Mouse (Mus musculus): ENCODE data around the gene Pknox2. TPM values are rescaled to one million over a fixed set of nuclear protein-coding genes. Genes with fewer than 3 reads are reported as not detected.

The Pknox2 gene
- polyA plus RNA-seq, 2 experiments from 2014 or later, result not detected

- no peak for ATAC-seq
Measured at GRCm38 (mm10) chr9:36873796-36874195, 273.4 kb downstream of the Pknox2 start.

DNA sequence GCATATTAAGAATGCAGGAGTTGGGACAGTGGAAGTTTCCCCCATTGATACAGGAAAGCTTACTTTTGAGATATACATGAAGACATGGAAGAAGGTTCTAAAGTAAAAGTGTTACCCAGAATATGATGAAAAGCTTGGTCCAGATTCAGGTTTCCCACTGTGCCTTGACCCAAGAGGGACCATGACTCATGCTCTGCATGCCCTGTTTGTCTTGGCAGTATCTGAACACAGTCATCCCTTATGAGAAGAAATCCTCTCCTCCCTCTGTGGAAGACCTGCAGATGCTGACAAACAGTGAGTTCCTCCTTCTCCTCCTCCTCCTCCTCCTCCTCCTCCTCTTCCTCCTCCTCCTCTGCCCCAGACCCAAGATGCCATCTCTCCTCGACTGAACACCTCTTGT is 276.9 kb downstream of the Pknox2 start:
- ATAC-seq, result no peak

- no peak for ATAC-seq
Measured at GRCm38 (mm10) chr9:36868662-36869061, 278.5 kb downstream of the Pknox2 start.

GRCm38 (mm10) chr9:36864862-36865813 is 282.1 kb downstream of the Pknox2 start:
- ATAC-seq, result no peak

DNA sequence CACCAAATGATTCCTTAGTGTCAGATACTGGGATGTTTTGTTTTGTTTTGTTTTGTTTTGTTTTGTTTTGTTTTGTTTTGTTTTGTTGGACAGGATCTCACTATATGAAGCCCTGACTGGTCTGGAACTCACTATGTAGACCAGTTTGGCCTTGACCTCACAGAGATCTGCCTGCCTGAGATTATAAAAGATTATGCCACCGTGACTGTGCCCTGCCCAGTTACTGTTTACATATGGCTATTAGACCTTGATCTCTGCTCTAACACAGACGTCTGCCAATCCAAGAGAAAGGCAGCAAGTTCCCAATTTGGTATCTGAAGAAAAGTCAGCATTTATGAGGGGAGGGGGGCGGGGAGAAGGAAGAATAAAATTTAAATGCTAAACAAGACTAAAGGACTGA is 283.5 kb downstream of the Pknox2 start:
- ATAC-seq, result no peak

- ATAC-seq, result no peak
Measured at GRCm38 (mm10) chr9:36862576-36862975, 284.6 kb downstream of the Pknox2 start.

- no peak for ATAC-seq
Measured at GRCm38 (mm10) chr9:36858677-36859076, 288.5 kb downstream of the Pknox2 start.

DNA sequence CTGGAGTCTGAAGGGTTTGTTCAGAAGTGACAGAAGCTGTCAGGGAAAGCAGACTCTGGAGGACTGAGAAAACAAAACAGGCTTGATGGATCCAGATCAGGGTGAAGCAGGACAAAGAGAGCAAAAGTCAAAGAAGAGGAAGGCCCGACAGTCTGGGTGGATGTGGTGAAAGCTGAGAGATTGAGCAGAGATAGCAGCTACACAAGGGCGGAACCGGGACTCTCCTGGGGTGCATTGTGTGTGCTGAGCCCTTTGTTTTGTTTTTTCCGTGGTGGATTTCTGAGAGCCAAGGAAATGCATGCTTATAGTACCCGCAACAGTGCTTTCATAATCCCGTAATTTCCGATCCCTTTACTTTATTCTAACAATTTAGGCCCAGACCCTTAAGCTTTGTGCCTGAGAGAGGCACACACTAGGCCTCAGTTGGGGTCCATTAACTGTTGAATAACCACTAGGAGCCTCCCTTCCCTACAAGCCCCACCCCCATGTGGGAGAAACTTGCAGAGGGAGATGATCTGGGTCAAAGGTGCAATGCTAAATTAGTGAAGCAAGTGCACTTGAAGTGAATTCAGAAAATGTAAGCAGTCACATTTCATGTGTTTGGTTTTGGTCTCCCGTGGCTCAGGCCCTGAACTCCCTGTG is 289.6 kb downstream of the Pknox2 start:
- ATAC-seq, result no peak

DNA sequence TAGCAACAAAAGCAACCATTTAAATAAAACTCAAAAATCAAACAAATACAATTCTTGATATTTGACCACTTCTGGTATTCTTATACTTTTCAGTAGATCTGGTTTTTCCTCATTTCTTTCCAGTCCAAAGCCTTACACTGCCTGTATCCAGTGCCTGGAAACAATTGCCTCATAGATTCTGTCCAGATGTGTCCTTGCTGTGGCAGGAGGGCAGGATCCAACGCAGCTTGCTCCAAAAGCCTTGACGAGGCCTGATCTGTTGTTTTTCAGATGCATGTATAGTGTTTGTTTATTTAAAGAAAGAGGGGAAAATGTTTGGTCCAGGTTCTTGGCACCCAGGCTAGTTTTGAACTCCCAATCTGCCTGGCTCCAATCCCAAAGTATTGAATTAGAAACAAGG is 290.9 kb downstream of the Pknox2 start:
- ATAC-seq, result no peak

DNA sequence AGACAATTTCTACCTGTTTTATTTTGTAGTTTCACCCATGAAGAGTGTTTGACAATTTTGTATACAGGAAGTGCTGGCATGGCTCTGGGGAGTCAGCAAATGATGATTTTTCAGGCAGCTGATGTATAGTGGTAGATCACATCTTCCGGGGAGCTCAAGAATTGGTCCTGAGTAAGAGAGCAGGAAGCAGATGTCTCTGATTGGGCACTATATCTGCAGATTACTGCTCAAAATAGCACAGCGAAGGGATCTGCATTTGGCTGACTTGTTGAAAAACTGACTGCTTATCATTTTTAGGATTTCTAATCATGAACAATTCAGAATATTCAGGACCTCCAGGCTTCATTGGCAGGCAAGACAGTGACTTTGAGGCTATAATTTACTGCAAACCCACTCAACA is 295.0 kb downstream of the Pknox2 start:
- no peak for ATAC-seq

DNA sequence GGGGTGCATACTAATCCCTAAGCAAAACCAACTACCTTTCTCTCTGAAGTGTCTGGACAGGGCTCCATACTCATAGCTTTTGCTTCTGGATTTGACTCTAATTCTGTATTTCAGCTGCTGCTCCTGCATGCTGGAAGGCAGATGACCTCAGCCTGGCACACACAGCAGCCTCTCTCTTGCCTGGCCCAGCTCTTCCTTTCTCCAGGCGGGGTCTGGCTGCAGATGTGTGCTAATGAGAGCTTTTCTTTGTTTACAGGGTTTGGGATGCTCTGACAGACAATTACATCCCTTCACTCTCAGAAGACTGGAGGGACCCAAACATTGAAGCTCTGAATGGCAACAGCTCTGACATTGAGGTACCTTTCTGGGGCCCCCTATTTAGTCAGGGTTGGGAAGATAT is 297.1 kb downstream of the Pknox2 start:
- no peak for ATAC-seq

DNA sequence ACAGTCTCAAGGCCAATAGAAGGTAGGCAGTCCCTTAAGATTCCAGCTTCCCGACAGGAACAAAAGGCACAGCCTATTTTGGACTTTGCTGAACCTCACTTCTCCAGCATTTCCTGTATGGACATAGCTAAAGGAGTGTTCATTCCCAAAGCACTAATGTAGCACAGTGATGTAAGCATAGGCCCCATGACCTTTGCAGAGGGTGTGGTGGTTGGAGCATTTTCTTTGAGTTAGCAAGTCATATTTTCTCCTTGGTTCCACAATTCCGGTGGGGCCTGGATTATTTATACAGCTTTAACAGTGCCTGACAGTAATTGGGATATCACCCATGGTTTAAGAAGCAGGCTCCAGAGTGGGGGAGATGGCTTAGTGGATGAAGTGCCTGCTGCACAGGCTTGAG is 298.5 kb downstream of the Pknox2 start:
- no peak for ATAC-seq

DNA sequence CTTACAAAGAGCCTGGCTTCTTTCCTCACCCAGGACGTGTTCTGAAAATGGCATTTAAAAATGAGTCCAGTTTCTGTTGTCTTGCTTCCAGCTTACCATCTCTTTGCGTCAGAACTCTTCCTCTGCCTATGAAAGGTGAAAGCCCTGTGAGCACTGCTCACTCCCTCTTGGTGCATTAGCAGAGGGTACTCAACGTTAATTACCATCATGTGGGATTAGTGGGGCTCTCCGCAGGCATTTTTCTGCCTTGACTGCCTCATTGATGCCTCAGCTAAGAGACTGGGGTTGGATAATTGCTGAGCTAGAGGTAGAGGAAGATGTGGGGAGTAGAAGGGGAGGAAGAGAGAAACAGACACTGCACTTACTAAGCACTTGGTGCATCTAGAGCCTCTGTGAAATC is 300.9 kb downstream of the Pknox2 start:
- ATAC-seq, result no peak

Other genes with a start within 250 kb of the Pknox2 start
- 1 to 10 TPM; 3.1 to 3.2 TPM for gene Tmem218, start 60.8 kb upstream of the Pknox2 start, polyA plus RNA-seq (2017; shearing (Covaris generic))
- gene Slc37a2, start 108.3 kb upstream of the Pknox2 start, polyA plus RNA-seq (2017; shearing (Covaris generic)), result 1 to 10 TPM; 1.4 to 1.7 TPM
- gene Ccdc15, start 201.0 kb upstream of the Pknox2 start, polyA plus RNA-seq (2017; shearing (Covaris generic)), result 1 to 10 TPM; 3.8 to 6.9 TPM
- gene Hepacam, start 219.9 kb upstream of the Pknox2 start, polyA plus RNA-seq (2017; shearing (Covaris generic)), result not detected